Mouse (Mus musculus) forebrain, embryonic 12.5 days (tissue): ENCODE results near the gene Zfp644. TPM values are rescaled to one million over a fixed set of nuclear protein-coding genes. Genes with fewer than 3 reads are reported as not detected.

Source experiments
- ATAC-seq: fragments of 200-750 bp; cut with Nextera tagmentation; 2 replicates; pipeline ENCODE4 v1.8.0; 2017; ENCODE audit warnings: moderate TSS enrichment; ENCODE audit not compliant: low FRiP score
- H3K27ac ChIP-seq: fragments of 300-500 bp; sonication (generic); 2 replicates; pipeline ENCODE4 v1.5.1; 2016; ENCODE audit warnings: mild to moderate bottlenecking
- H3K27me3 ChIP-seq: fragments of 300-500 bp; sonication (generic); 2 replicates; pipeline ENCODE4 v1.6.1; 2016; ENCODE audit warnings: mild to moderate bottlenecking
- H3K36me3 ChIP-seq: fragments of 300-500 bp; sonication (generic); replicated peaks from 2 replicates; pipeline ENCODE4 v1.6.1; 2016; ENCODE audit warnings: mild to moderate bottlenecking
- H3K4me1 ChIP-seq: fragments of 300-500 bp; sonication (generic); 2 replicates; pipeline ENCODE4 v1.6.1; 2016
- H3K4me2 ChIP-seq: fragments of 300-500 bp; sonication (generic); 2 replicates; pipeline ENCODE4 v1.6.1; 2016; ENCODE audit warnings: mild to moderate bottlenecking, moderate library complexity
- H3K4me3 ChIP-seq: fragments of 300-500 bp; sonication (generic); replicated peaks from 2 replicates; pipeline ENCODE4 v1.5.1; 2016; ENCODE audit warnings: mild to moderate bottlenecking
- H3K9ac ChIP-seq: fragments of 300-500 bp; sonication (generic); 2 replicates; pipeline ENCODE4 v1.6.1; 2016; ENCODE audit warnings: mild to moderate bottlenecking
- H3K9me3 ChIP-seq: fragments of 300-500 bp; sonication (generic); 2 replicates; pipeline ENCODE4 v1.6.1; 2016
- WGBS: fragments of 180-500 bp; shearing (Covaris S2); methylation state at CpG from one replicate; pipeline ENCODE4 v1.1.7; 2016; 5-methylcytosine and 5-hydroxymethylcytosine counted together
- polyA plus RNA-seq: library from polyadenylated mRNA; unstranded; fragments of >200 nt; fragmentation: Nextera tagmentation; extraction: Ambion mirVana; gene quantifications from 2 replicates; pipeline ENCODE4 v1.2.1, GENCODE M21; 2016

Gene Zfp644
- polyA plus RNA-seq, 1 experiment from 2014 or later, result 90.3 TPM

- H3K4me2 ChIP-seq, result no peak overlapping the region
- H3K4me1 ChIP-seq, result no peaks in the 10 kb centered on the region
- no peak for ATAC-seq
- no peak overlapping the region for H3K27ac ChIP-seq
- no peaks in the 10 kb centered on the region for H3K9me3 ChIP-seq
- no peak overlapping the region for H3K4me3 ChIP-seq
- no peak overlapping the region for H3K9ac ChIP-seq
- 95% methylated on average over 6 of the region's 6 CpGs for WGBS
- H3K36me3 ChIP-seq, result peaks cover 35% of the 10 kb centered on the region
- no peaks in the 10 kb centered on the region for H3K27me3 ChIP-seq
Measured at GRCm38 (mm10) chr5:106620446-106620845, 76.6 kb downstream of the Zfp644 start.

GRCm38 (mm10) chr5:106615006-106615405 is 82.1 kb downstream of the Zfp644 start:
- WGBS, result 96% methylated on average over 2 of the region's 2 CpGs
- H3K4me1 ChIP-seq, result no peaks in the 10 kb centered on the region
- no peak overlapping the region for H3K4me3 ChIP-seq
- H3K9ac ChIP-seq, result no peak overlapping the region
- no peak for ATAC-seq
- no peak overlapping the region for H3K4me2 ChIP-seq
- H3K9me3 ChIP-seq, result no peaks in the 10 kb centered on the region
- no peak overlapping the region for H3K27ac ChIP-seq
- H3K27me3 ChIP-seq, result no peaks in the 10 kb centered on the region
- peaks cover 23% of the 10 kb centered on the region for H3K36me3 ChIP-seq

GRCm38 (mm10) chr5:106614570-106614969 is 82.5 kb downstream of the Zfp644 start:
- no peak for ATAC-seq
- Histone ChIP-seq H3K27ac (no peak overlapping the region), H3K4me2 (no peak overlapping the region), H3K36me3 (peaks cover 22% of the 10 kb centered on the region), H3K27me3 (no peaks in the 10 kb centered on the region), H3K4me3 (no peak overlapping the region), H3K9me3 (no peaks in the 10 kb centered on the region), H3K9ac (no peak overlapping the region), H3K4me1 (no peaks in the 10 kb centered on the region)
- WGBS, result 88% methylated on average over 7 of the region's 7 CpGs

GRCm38 (mm10) chr5:106612151-106612550 is 84.9 kb downstream of the Zfp644 start:
- H3K27ac ChIP-seq, result no peak overlapping the region
- H3K4me2 ChIP-seq, result no peak overlapping the region
- peaks cover 13% of the 10 kb centered on the region for H3K36me3 ChIP-seq
- no peaks in the 10 kb centered on the region for H3K4me1 ChIP-seq
- no peaks in the 10 kb centered on the region for H3K27me3 ChIP-seq
- H3K9ac ChIP-seq, result no peak overlapping the region
- no peaks in the 10 kb centered on the region for H3K9me3 ChIP-seq
- H3K4me3 ChIP-seq, result no peak overlapping the region
- no peak for ATAC-seq
- WGBS, result 92% methylated on average over 2 of the region's 2 CpGs

GRCm38 (mm10) chr5:106608798-106609197 is 88.3 kb downstream of the Zfp644 start, which contains the start of gene Gm17304:
TSS of gene Gm17304 (plus strand) at chr5:106609098.
- WGBS, result 98% methylated on average over 4 of the region's 4 CpGs
- no peak within 1 kb of the TSS for H3K4me2 ChIP-seq
- no peak within 1 kb of the TSS for H3K27ac ChIP-seq
- H3K9ac ChIP-seq, result no peak within 1 kb of the TSS
- no peak within 1 kb of the TSS for H3K4me3 ChIP-seq
- H3K27me3 ChIP-seq, result no peaks in the 10 kb centered on the region
- H3K36me3 ChIP-seq, result peaks cover 13% of the 10 kb centered on the region
- no peaks in the 10 kb centered on the region for H3K4me1 ChIP-seq
- no peak for ATAC-seq
- H3K9me3 ChIP-seq, result no peaks in the 10 kb centered on the region

GRCm38 (mm10) chr5:106607081-106607480 is 90.0 kb downstream of the Zfp644 start:
- no peak overlapping the region for H3K9ac ChIP-seq
- no peaks in the 10 kb centered on the region for H3K4me1 ChIP-seq
- no peaks in the 10 kb centered on the region for H3K27me3 ChIP-seq
- 87% methylated on average over 5 of the region's 5 CpGs for WGBS
- no peak overlapping the region for H3K4me3 ChIP-seq
- H3K9me3 ChIP-seq, result no peaks in the 10 kb centered on the region
- H3K27ac ChIP-seq, result no peak overlapping the region
- ATAC-seq, result no peak
- H3K4me2 ChIP-seq, result no peak overlapping the region
- peaks cover 15% of the 10 kb centered on the region for H3K36me3 ChIP-seq

- 88% methylated on average over 6 of the region's 6 CpGs for WGBS
- ATAC-seq, result no peak
Measured at GRCm38 (mm10) chr5:106605096-106605495, 92.0 kb downstream of the Zfp644 start.

GRCm38 (mm10) chr5:106604381-106604780 is 92.7 kb downstream of the Zfp644 start:
- no peak overlapping the region for H3K4me2 ChIP-seq
- H3K27ac ChIP-seq, result no peak overlapping the region
- H3K9me3 ChIP-seq, result no peaks in the 10 kb centered on the region
- H3K4me1 ChIP-seq, result peaks cover 9% of the 10 kb centered on the region; the same call in 1 of the 2 replicates
- 90% methylated on average over 5 of the region's 5 CpGs for WGBS
- no peak overlapping the region for H3K9ac ChIP-seq
- no peaks in the 10 kb centered on the region for H3K27me3 ChIP-seq
- H3K36me3 ChIP-seq, result peaks cover 8% of the 10 kb centered on the region
- ATAC-seq, result no peak
- H3K4me3 ChIP-seq, result no peak overlapping the region

More at GRCm38 (mm10) chr5:106605096-106605495, 92.0 kb downstream of the Zfp644 start:
- Histone ChIP-seq H3K4me1 (peaks cover 5% of the 10 kb centered on the region; the same call in 1 of the 2 replicates), H3K4me3 (no peak overlapping the region), H3K4me2 (no peak overlapping the region), H3K9me3 (no peaks in the 10 kb centered on the region), H3K36me3 (peaks cover 8% of the 10 kb centered on the region), H3K27ac (no peak overlapping the region), H3K9ac (no peak overlapping the region), H3K27me3 (no peaks in the 10 kb centered on the region)

GRCm38 (mm10) chr5:106599482-106599881 is 97.6 kb downstream of the Zfp644 start:
- Histone ChIP-seq H3K9me3 (no peaks in the 10 kb centered on the region), H3K4me3 (no peak overlapping the region), H3K4me1 (peaks cover 27% of the 10 kb centered on the region; the same call in 1 of the 2 replicates), H3K9ac (no peak overlapping the region), H3K27ac (no peak overlapping the region), H3K4me2 (no peak overlapping the region), H3K27me3 (no peaks in the 10 kb centered on the region), H3K36me3 (peaks cover 10% of the 10 kb centered on the region; the same call in 1 of the 2 replicates)
- WGBS, result 85% methylated on average over 8 of the region's 8 CpGs
- no peak for ATAC-seq

GRCm38 (mm10) chr5:106597472-106597871 is 99.6 kb downstream of the Zfp644 start:
- no peak overlapping the region for H3K27ac ChIP-seq
- WGBS, result 91% methylated on average over 2 of the region's 2 CpGs

GRCm38 (mm10) chr5:106594388-106594787 is 102.7 kb downstream of the Zfp644 start:
- Histone ChIP-seq H3K27ac (no peak overlapping the region), H3K36me3 (peaks cover 12% of the 10 kb centered on the region), H3K4me1 (peaks cover 17% of the 10 kb centered on the region; the same call in 1 of the 2 replicates), H3K9me3 (no peaks in the 10 kb centered on the region), H3K4me3 (no peak overlapping the region), H3K27me3 (0 out of 2 replicates have a peak, but pooled peaks cover 2% of the 10 kb centered on the region), H3K9ac (no peak overlapping the region), H3K4me2 (no peak overlapping the region)
- ATAC-seq, result no peak

More at GRCm38 (mm10) chr5:106597472-106597871, 99.6 kb downstream of the Zfp644 start:
- Histone ChIP-seq H3K27me3 (0 out of 2 replicates have a peak, but pooled peaks cover 2% of the 10 kb centered on the region), H3K36me3 (peaks cover 9% of the 10 kb centered on the region; the same call in 1 of the 2 replicates), H3K9me3 (no peaks in the 10 kb centered on the region), H3K9ac (no peak overlapping the region), H3K4me2 (no peak overlapping the region), H3K4me1 (peaks cover 27% of the 10 kb centered on the region; the same call in 1 of the 2 replicates), H3K4me3 (no peak overlapping the region)
- no peak for ATAC-seq

- 84% methylated on average over 5 of the region's 5 CpGs for WGBS
- Histone ChIP-seq H3K9ac (no peak overlapping the region), H3K4me1 (no peaks in the 10 kb centered on the region), H3K9me3 (no peaks in the 10 kb centered on the region), H3K27me3 (peaks cover 6% of the 10 kb centered on the region; the same call in 1 of the 2 replicates), H3K36me3 (peaks cover 13% of the 10 kb centered on the region), H3K4me3 (no peak overlapping the region), H3K4me2 (no peak overlapping the region), H3K27ac (no peak overlapping the region)
- no peak for ATAC-seq
Measured at GRCm38 (mm10) chr5:106590686-106591085, 106.4 kb downstream of the Zfp644 start.

- peaks cover 13% of the 10 kb centered on the region for H3K36me3 ChIP-seq
- no peak overlapping the region for H3K4me3 ChIP-seq
- H3K27me3 ChIP-seq, result peaks cover 10% of the 10 kb centered on the region
- no peaks in the 10 kb centered on the region for H3K4me1 ChIP-seq
- H3K4me2 ChIP-seq, result no peak overlapping the region
- no peak for ATAC-seq
- WGBS, result 93% methylated on average over 11 of the region's 11 CpGs
- no peaks in the 10 kb centered on the region for H3K9me3 ChIP-seq
- no peak overlapping the region for H3K27ac ChIP-seq
- no peak overlapping the region for H3K9ac ChIP-seq
Measured at GRCm38 (mm10) chr5:106589670-106590069, 107.4 kb downstream of the Zfp644 start.
